ENCODE assay signal across 8 mouse cellular contexts in the genomic region with DNA sequence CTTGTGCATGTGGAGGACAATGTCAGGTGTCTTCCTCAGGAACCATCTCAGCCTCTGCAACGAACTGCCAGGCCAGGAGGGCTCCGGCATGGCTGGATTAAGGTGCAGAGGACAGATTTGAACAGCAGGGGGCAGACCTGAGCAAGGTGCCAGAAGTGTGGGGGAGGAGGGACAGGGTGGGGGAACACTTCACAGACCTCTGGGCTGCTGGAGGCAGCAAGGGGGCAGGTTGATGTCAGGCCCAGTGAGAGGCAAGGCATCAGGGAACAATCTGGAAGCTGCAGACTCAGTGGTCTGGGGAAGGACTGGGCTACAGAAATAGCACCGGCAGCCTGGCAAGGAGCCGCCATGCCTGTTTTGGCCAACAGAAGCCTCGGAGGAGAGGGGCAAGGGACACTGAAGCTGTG. TPM values are rescaled to one million over a fixed set of nuclear protein-coding genes. Genes with fewer than 3 reads are reported as not detected.
DNase-seq lines count a peak whose midpoint lies in the region; ATAC-seq and TF ChIP-seq lines count a peak whose summit lies in the region.
"Had no signal": no experiment of that assay in that cellular context is flagged by ENCODE, and none has a peak within 500 bp of the region (broad histone marks: within the 10 kb centered on the region; RNA-seq: fewer than 3 reads in every experiment).

No protein-coding gene starts in this region.

- no peaks in the 10 kb centered on the region for H3K79me3 ChIP-seq in C2C12 (ENCODE audit: low read depth)

- no peak overlapping the region for H3K9ac ChIP-seq in kidney, postnatal 0 days (ENCODE audit: low read depth, low read length)
- H3K9ac ChIP-seq: limb, embryonic 12.5 days had no signal

- DNase-seq in c-Kit-positive CD71-positive TER-119-negative erythroid progenitor cells, embryonic 14.5 days (ENCODE audit: low read depth): peak; percentile 34
- DNase-seq in gastrocnemius, postnatal 10 days: peak; percentile 69
- DNase-seq in kidney, postnatal 0 days (ENCODE audit: low spot score): peak; percentile 63
- DNase-seq in lung, postnatal 25 days (ENCODE audit: low spot score): peak; percentile 35
- DNase-seq in spleen, adult 12 weeks (ENCODE audit: low spot score): peak; percentile 51

- H3K4me3 ChIP-seq in C2C12 (ENCODE audit: insufficient read depth, poor library complexity, severe bottlenecking) (no peak overlapping the region), E14TG2a.4 (replicated peaks; ENCODE audit: low read length) (peak overlapping the region; percentile 63)
- H3K4me3 ChIP-seq in kidney, postnatal 0 days (replicated peaks; ENCODE audit: low read depth, low read length): no peak overlapping the region
- H3K4me3 ChIP-seq: limb, embryonic 12.5 days had no signal

- TF ChIP-seq CTCF in C2C12 (IDR thresholded peaks at IDR 0.05; ENCODE audit: control insufficient read depth, insufficient read depth, insufficient read length): peak; percentile 85
- peak; percentile 91 for TF ChIP-seq CTCF in E14TG2a.4 (conservative IDR thresholded peaks at IDR 0.05; ENCODE audit: low read length)
- peak; percentile 95 for TF ChIP-seq CTCF in kidney, postnatal 0 days (IDR thresholded peaks at IDR 0.05; ENCODE audit: low read depth)

- H3K36me3 ChIP-seq in C2C12 (ENCODE audit: control insufficient read depth, insufficient read depth) (no peaks in the 10 kb centered on the region), E14TG2a.4 (ENCODE audit: insufficient read depth, low read length) (no peaks in the 10 kb centered on the region)
- H3K36me3 ChIP-seq in kidney, postnatal 0 days (ENCODE audit: insufficient read depth, low read length): no peaks in the 10 kb centered on the region
- H3K36me3 ChIP-seq: limb, embryonic 12.5 days had no signal

- H3K4me2 ChIP-seq in kidney, postnatal 0 days (ENCODE audit: low read length): no peak overlapping the region
- H3K4me2 ChIP-seq: limb, embryonic 12.5 days had no signal

- no peak overlapping the region for H3K27ac ChIP-seq in kidney, postnatal 0 days
- H3K27ac ChIP-seq: limb, embryonic 12.5 days had no signal

- H3K4me1 ChIP-seq in E14TG2a.4 (replicated peaks; ENCODE audit: low read depth, low read length): peaks cover 8% of the 10 kb centered on the region
- H3K4me1 ChIP-seq in kidney, postnatal 0 days (replicated peaks; ENCODE audit: insufficient read depth, low read length): no peaks in the 10 kb centered on the region

- no peak; the same call in 1 of the 2 replicates for ATAC-seq in kidney, postnatal 0 days (replicated peaks; ENCODE audit: low FRiP score, low read depth)

- no peaks in the 10 kb centered on the region for H3K27me3 ChIP-seq in C2C12 (ENCODE audit: control insufficient read depth, insufficient read depth, insufficient read length)
- peaks cover 10% of the 10 kb centered on the region; the same call in 1 of the 2 replicates for H3K27me3 ChIP-seq in E14TG2a.4 (ENCODE audit: insufficient read depth, low read length)
- H3K27me3 ChIP-seq in kidney, postnatal 0 days (ENCODE audit: insufficient read depth, low read length): no peaks in the 10 kb centered on the region

- H3ac ChIP-seq in C2C12 (ENCODE audit: control insufficient read depth, insufficient read length, low read depth): no peak overlapping the region

- WGBS in kidney, postnatal 0 days: 40% methylated on average over 5 of the region's 5 CpGs

- H3K9me3 ChIP-seq in E14TG2a.4 (ENCODE audit: low read length): no peaks in the 10 kb centered on the region
- H3K9me3 ChIP-seq in kidney, postnatal 0 days (replicated peaks; ENCODE audit: low read length): no peaks in the 10 kb centered on the region
- H3K9me3 ChIP-seq: limb, embryonic 12.5 days had no signal

- H3K79me2 ChIP-seq in C2C12 (ENCODE audit: control insufficient read depth, insufficient read depth): no peaks in the 10 kb centered on the region

TF ChIP-seq in C2C12, 6 proteins besides CTCF, POLR2A, EP300 and RAD21:
- TF ChIP-seq FOSL1 (IDR thresholded peaks at IDR 0.05; ENCODE audit: insufficient read depth, low read length, poor library complexity, severe bottlenecking) (no peak), MYOG (IDR thresholded peaks at IDR 0.05; ENCODE audit: control insufficient read depth, extremely low read depth, insufficient read length) (no peak)

RNA-seq across cellular contexts. Expression of a gene that starts 57.6 kb away (rescaled TPM):
- not detected for polyA plus RNA-seq in C2C12 (2012; fragmentation: generic; extraction: Trizol)
- total RNA-seq in gastrocnemius, postnatal 10 days (2021): not detected
- not detected in 2 replicates for polyA plus RNA-seq in kidney, postnatal 0 days (2015; fragmentation: Nextera tagmentation; extraction: Ambion mirVana)
- polyA plus RNA-seq: limb, embryonic 12.5 days had no signal
